Mouse (Mus musculus): Measurements from ENCODE around the gene Dspp. TPM values are rescaled to one million over a fixed set of nuclear protein-coding genes. Genes with fewer than 3 reads are reported as not detected.

The Dspp gene
- polyA plus RNA-seq (2014; fragmentation: Illumina TruSeq; extraction: RNeasy Lipid Tissue Mini Kit (QIAGEN cat#74804); ENCODE audit: low read depth, low replicate concordance), result not detected

DNA sequence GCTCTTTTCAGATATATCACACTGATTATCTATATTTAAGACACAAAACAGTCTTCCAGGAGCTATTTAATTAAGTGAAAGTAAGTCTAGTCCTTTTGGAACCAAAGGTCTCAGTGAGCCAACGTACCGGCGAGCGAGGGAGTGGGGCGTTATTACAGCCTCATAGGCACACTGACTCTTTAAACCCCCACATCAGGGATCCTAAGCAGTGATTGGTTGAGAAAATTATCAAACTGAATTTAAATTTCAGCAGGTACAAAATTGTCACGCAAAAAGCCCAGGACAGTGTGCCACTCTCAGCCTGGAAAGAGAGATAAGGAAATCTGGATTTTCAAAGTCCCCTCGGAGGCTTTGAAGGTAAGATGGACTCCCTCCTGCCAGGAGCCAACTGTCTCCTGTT lies at the start of gene Dspp:
Gene Dspp (plus strand): TSS at position 301 of the 400 bp plus-strand sequence.

DNA sequence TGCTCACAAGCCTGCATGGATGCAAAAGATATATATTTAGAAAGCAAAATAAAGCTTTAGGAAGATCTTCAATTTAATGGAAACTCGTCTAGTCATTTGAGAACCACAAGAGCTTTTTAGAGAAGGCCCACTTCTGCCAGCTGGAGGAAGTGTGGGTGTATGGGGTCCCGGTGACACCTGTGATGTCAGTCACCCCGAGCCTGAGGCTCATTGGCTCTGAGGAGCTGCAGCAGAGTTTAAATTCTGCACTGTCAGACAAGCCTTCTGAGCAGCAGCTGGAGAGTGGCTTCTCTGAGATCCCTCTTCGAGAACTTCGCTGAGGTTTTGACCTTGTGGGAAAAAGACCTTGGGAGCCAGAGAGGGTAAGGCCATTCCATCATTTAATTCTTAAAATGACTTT lies 31.8 kb downstream of the Dspp start, which contains the start of gene Dmp1:
Gene Dmp1 (plus strand): TSS at position 263 of the 400 bp plus-strand sequence.

Other genes with a start within 250 kb of the Dspp start
- not detected for gene Hsd17b13, start 193.3 kb upstream of the Dspp start, polyA plus RNA-seq (2014; fragmentation: Illumina TruSeq; extraction: RNeasy Lipid Tissue Mini Kit (QIAGEN cat#74804); ENCODE audit: low read depth, low replicate concordance)
- gene Hsd17b11, start 148.8 kb upstream of the Dspp start, polyA plus RNA-seq (2014; fragmentation: Illumina TruSeq; extraction: RNeasy Lipid Tissue Mini Kit (QIAGEN cat#74804); ENCODE audit: low read depth, low replicate concordance), result 30.7 TPM
- gene Nudt9, start 124.4 kb upstream of the Dspp start, polyA plus RNA-seq (2014; fragmentation: Illumina TruSeq; extraction: RNeasy Lipid Tissue Mini Kit (QIAGEN cat#74804); ENCODE audit: low read depth, low replicate concordance), result 58.4 TPM
- gene Gm17660, start 93.1 kb upstream of the Dspp start, polyA plus RNA-seq (2014; fragmentation: Illumina TruSeq; extraction: RNeasy Lipid Tissue Mini Kit (QIAGEN cat#74804); ENCODE audit: low read depth, low replicate concordance), result not detected
- 234 TPM for gene Sparcl1, start 57.0 kb upstream of the Dspp start, polyA plus RNA-seq (2014; fragmentation: Illumina TruSeq; extraction: RNeasy Lipid Tissue Mini Kit (QIAGEN cat#74804); ENCODE audit: low read depth, low replicate concordance)
- gene Dmp1, start 31.9 kb downstream of the Dspp start, polyA plus RNA-seq (2014; fragmentation: Illumina TruSeq; extraction: RNeasy Lipid Tissue Mini Kit (QIAGEN cat#74804); ENCODE audit: low read depth, low replicate concordance), result not detected
- not detected for gene Ibsp, start 128.5 kb downstream of the Dspp start, polyA plus RNA-seq (2014; fragmentation: Illumina TruSeq; extraction: RNeasy Lipid Tissue Mini Kit (QIAGEN cat#74804); ENCODE audit: low read depth, low replicate concordance)
- not detected for gene Mepe, start 154.6 kb downstream of the Dspp start, polyA plus RNA-seq (2014; fragmentation: Illumina TruSeq; extraction: RNeasy Lipid Tissue Mini Kit (QIAGEN cat#74804); ENCODE audit: low read depth, low replicate concordance)

All from heart, adult 10 weeks (tissue).